Mouse (Mus musculus): ENCODE measurements around the gene Btnl4.

DNA sequence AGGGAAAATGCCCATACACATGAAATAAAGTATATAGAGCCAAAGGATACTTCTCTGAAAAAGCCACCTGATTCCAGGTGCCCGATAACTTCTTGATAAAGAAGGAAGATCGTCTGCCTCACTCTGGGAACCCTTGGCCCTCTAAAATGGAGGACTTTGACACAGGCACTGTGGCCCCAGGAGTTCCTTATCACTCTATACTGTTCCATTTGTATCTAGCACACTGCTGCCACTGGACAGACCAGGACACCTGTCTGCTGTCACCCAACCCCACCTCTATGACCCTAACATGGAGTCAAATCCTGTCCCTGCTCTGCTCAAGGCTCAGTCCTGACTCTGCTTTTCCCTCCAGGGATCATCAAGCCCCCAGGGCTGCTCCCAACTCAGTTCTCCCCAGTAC, 39.4 kb upstream of the Btnl4 start:
- TF ChIP-seq CTCF (IDR thresholded peaks at IDR 0.05; ENCODE audit: low read depth) (no peak), EP300 (optimal IDR thresholded peaks at IDR 0.05) (no peak)

Measured in stomach, postnatal 0 days (tissue).